Mouse (Mus musculus): ENCODE measurements at regions not wholly inside any gene's neighbourhood (a gene's known extent, or its start where the extent isn't known, plus 50 kb on each side); places are given as distances from the start of the nearest gene placed in this dataset.

- Histone ChIP-seq H3K27ac (no peak overlapping the region), H3K4me3 (no peak overlapping the region)
- TF ChIP-seq CTCF (IDR thresholded peaks at IDR 0.05), result no peak
- DNase-seq, result no peak
- intact Hi-C loops (cut with DNase I), result no loop called here
These were observed 102.3 kb upstream of the Nfe2l3 start for GRCm38 (mm10) chr6:51330069-51330706.

GRCm38 (mm10) chr6:51332841-51333240 is 99.6 kb upstream of the Nfe2l3 start:
- peak overlapping the region; percentile 36; the same call in 1 of the 2 replicates for H3K27ac ChIP-seq
- H3K4me3 ChIP-seq, result peak overlapping the region; percentile 29; the same call in 1 of the 2 replicates
- TF ChIP-seq CTCF (IDR thresholded peaks at IDR 0.05), result no peak
- DNase-seq, result peak; percentile 39
- intact Hi-C loops (cut with DNase I), result no loop called here

GRCm38 (mm10) chr6:51333722-51334360 is 98.6 kb upstream of the Nfe2l3 start:
- intact Hi-C loops (cut with DNase I), result no loop called here
- TF ChIP-seq CTCF (IDR thresholded peaks at IDR 0.05), result no peak
- peak overlapping the region; percentile 17; the same call in 1 of the 2 replicates for H3K4me3 ChIP-seq

GRCm38 (mm10) chr6:51335314-51335713 is 97.2 kb upstream of the Nfe2l3 start:
- Histone ChIP-seq H3K27ac (no peak overlapping the region), H3K4me3 (no peak overlapping the region)
- intact Hi-C loops (cut with DNase I), result no loop called here
- DNase-seq, result no peak
- no peak for TF ChIP-seq CTCF (IDR thresholded peaks at IDR 0.05)

More at GRCm38 (mm10) chr6:51333722-51334360, 98.6 kb upstream of the Nfe2l3 start:
- H3K27ac ChIP-seq, result 0 out of 2 replicates have a peak overlapping the region, but pooled peaks have one; percentile 24
- peak; percentile 48 for DNase-seq

- DNase-seq, result no peak
- TF ChIP-seq CTCF (IDR thresholded peaks at IDR 0.05), result no peak
- Histone ChIP-seq H3K27ac (no peak overlapping the region), H3K4me3 (no peak overlapping the region)
- intact Hi-C loops (cut with DNase I), result no loop called here
These were observed 93.2 kb upstream of the Nfe2l3 start for GRCm38 (mm10) chr6:51339301-51339700.

GRCm38 (mm10) chr6:51347721-51348120 is 84.7 kb upstream of the Nfe2l3 start:
- intact Hi-C loops (cut with DNase I), result no loop called here
- Histone ChIP-seq H3K27ac (no peak overlapping the region), H3K4me3 (no peak overlapping the region)
- TF ChIP-seq CTCF (IDR thresholded peaks at IDR 0.05), result no peak
- DNase-seq, result no peak

GRCm38 (mm10) chr6:51349771-51350170 is 82.7 kb upstream of the Nfe2l3 start:
- intact Hi-C loops (cut with DNase I), result no loop called here
- TF ChIP-seq CTCF (IDR thresholded peaks at IDR 0.05), result no peak
- H3K27ac ChIP-seq, result no peak overlapping the region
- H3K4me3 ChIP-seq, result no peak overlapping the region
- DNase-seq, result no peak

GRCm38 (mm10) chr6:51355041-51355440 is 77.4 kb upstream of the Nfe2l3 start:
- Histone ChIP-seq H3K27ac (no peak overlapping the region), H3K4me3 (no peak overlapping the region)
- TF ChIP-seq CTCF (IDR thresholded peaks at IDR 0.05), result no peak
- no peak for DNase-seq
- intact Hi-C loops (cut with DNase I), result no loop called here

GRCm38 (mm10) chr6:51361611-51362180 is 70.8 kb upstream of the Nfe2l3 start:
- intact Hi-C loops (cut with DNase I), result loop anchor here (1.0 kb wide), 1 partner anchor 152 kb away; no protein-coding TSS in a partner anchor
- H3K4me3 ChIP-seq, result no peak overlapping the region
- no peak for TF ChIP-seq CTCF (IDR thresholded peaks at IDR 0.05)
- DNase-seq, result no peak
- H3K27ac ChIP-seq, result no peak overlapping the region

GRCm38 (mm10) chr6:51362475-51363226 is 69.8 kb upstream of the Nfe2l3 start:
- Histone ChIP-seq H3K27ac (no peak overlapping the region), H3K4me3 (peak overlapping the region; percentile 58)
- intact Hi-C loops (cut with DNase I), result loop anchor here (1.0 kb wide), 1 partner anchor 153 kb away; no protein-coding TSS in a partner anchor
- peak; percentile 87 for DNase-seq
- peak; percentile 89 for TF ChIP-seq CTCF (IDR thresholded peaks at IDR 0.05)

- H3K4me3 ChIP-seq, result no peak overlapping the region
- TF ChIP-seq CTCF (IDR thresholded peaks at IDR 0.05), result no peak
- no peak for DNase-seq
- H3K27ac ChIP-seq, result no peak overlapping the region
- intact Hi-C loops (cut with DNase I), result no loop called here
These were observed 67.7 kb upstream of the Nfe2l3 start for GRCm38 (mm10) chr6:51364776-51365175.

GRCm38 (mm10) chr6:51369771-51370170 is 62.7 kb upstream of the Nfe2l3 start:
- Histone ChIP-seq H3K27ac (no peak overlapping the region), H3K4me3 (no peak overlapping the region)
- no peak for TF ChIP-seq CTCF (IDR thresholded peaks at IDR 0.05)
- no peak for DNase-seq
- intact Hi-C loops (cut with DNase I), result no loop called here

GRCm38 (mm10) chr6:51372357-51372756 is 60.1 kb upstream of the Nfe2l3 start:
- Histone ChIP-seq H3K4me3 (no peak overlapping the region), H3K27ac (no peak overlapping the region)
- TF ChIP-seq CTCF (IDR thresholded peaks at IDR 0.05), result no peak
- intact Hi-C loops (cut with DNase I), result no loop called here
- DNase-seq, result no peak

All from gastrocnemius, adult 2 months (tissue).